Mouse (Mus musculus): ENCODE results near the gene Rnf207.

Rnf207 gene

GRCm38 (mm10) chr4:152270599-152270998 lies 48.2 kb downstream of the Rnf207 start:
- DNase-seq: no peak

GRCm38 (mm10) chr4:152269967-152270366 lies 48.8 kb downstream of the Rnf207 start:
- no peak for DNase-seq

- peak; percentile 38 for DNase-seq
Observed at GRCm38 (mm10) chr4:152267748-152268369, 50.9 kb downstream of the Rnf207 start.

GRCm38 (mm10) chr4:152266236-152266895 lies 52.4 kb downstream of the Rnf207 start:
- DNase-seq: no peak

- DNase-seq: no peak
Observed at GRCm38 (mm10) chr4:152265791-152266190, 53.0 kb downstream of the Rnf207 start.

GRCm38 (mm10) chr4:152264867-152265568 lies 53.8 kb downstream of the Rnf207 start:
- no peak for DNase-seq

GRCm38 (mm10) chr4:152264177-152264530 lies 54.6 kb downstream of the Rnf207 start:
- no peak for DNase-seq

GRCm38 (mm10) chr4:152263512-152264176 lies 55.1 kb downstream of the Rnf207 start:
- DNase-seq: peak; percentile 60

- no peak for DNase-seq
Observed at GRCm38 (mm10) chr4:152263089-152263488, 55.7 kb downstream of the Rnf207 start.

GRCm38 (mm10) chr4:152262187-152262586 lies 56.6 kb downstream of the Rnf207 start:
- DNase-seq: peak; percentile 50

- DNase-seq: no peak
Observed at GRCm38 (mm10) chr4:152260451-152260850, 58.3 kb downstream of the Rnf207 start.

GRCm38 (mm10) chr4:152257070-152257469 lies 61.7 kb downstream of the Rnf207 start:
- DNase-seq: no peak

All from retina, postnatal 1 day (tissue).